Mouse (Mus musculus) CH12.LX (cell line): Measurements from ENCODE around the gene Fgfr2.

Experiments used
- CHD1 ChIP-seq: IDR thresholded peaks from 2 replicates; pipeline ENCODE4 v1.6.1; 2012; ENCODE audit warnings: low read depth, low read length, improper control_type of control experiment, inconsistent platforms
- CTCF ChIP-seq, 2 experiments: IDR thresholded peaks in 1 of 2; conservative IDR thresholded peaks in 1 of 2; 2 replicates each; pipeline ENCODE4 v1.5.1; 2011 to 2012; ENCODE audit warnings: low read depth in 2 of 2, low read length in 2 of 2, improper control_type of control experiment in 1 of 2, inconsistent platforms in 1 of 2, mild to moderate bottlenecking in 1 of 2, moderate library complexity in 1 of 2
- EP300 ChIP-seq: IDR thresholded peaks from 2 replicates; pipeline ENCODE4 v1.6.1; 2011; ENCODE audit warnings: low read length, improper control_type of control experiment
- JUND ChIP-seq: conservative IDR thresholded peaks from 2 replicates; pipeline ENCODE4 v1.6.1; 2011; ENCODE audit warnings: low read depth, low read length, improper control_type of control experiment
- MAFK ChIP-seq: IDR thresholded peaks from 2 replicates; pipeline ENCODE4 v1.6.1; 2011; ENCODE audit warnings: low read length, improper control_type of control experiment; ENCODE audit not compliant: insufficient replicate concordance
- MXI1 ChIP-seq: IDR thresholded peaks from 2 replicates; pipeline ENCODE4 v1.6.1; 2011; ENCODE audit warnings: mild to moderate bottlenecking, low read depth, low read length, improper control_type of control experiment
- POLR2A ChIP-seq: IDR thresholded peaks from 2 replicates; pipeline ENCODE4 v1.6.1; 2011; ENCODE audit warnings: low read depth, mild to moderate bottlenecking, improper control_type of control experiment, low read length
- POLR2AphosphoS2 ChIP-seq: IDR thresholded peaks from 2 replicates; pipeline ENCODE4 v1.6.1; 2011; ENCODE audit warnings: low read depth, low read length, improper control_type of control experiment
- RCOR1 ChIP-seq: conservative IDR thresholded peaks from 2 replicates; pipeline ENCODE4 v1.6.1; 2012; ENCODE audit warnings: low read depth, mild to moderate bottlenecking, inconsistent platforms, low read length, improper control_type of control experiment
- SIN3A ChIP-seq: IDR thresholded peaks from 2 replicates; pipeline ENCODE4 v1.6.1; 2012; ENCODE audit warnings: low read length, improper control_type of control experiment, inconsistent platforms
- TBP ChIP-seq: conservative IDR thresholded peaks from 2 replicates; pipeline ENCODE4 v1.6.1; 2011; ENCODE audit warnings: low read depth, low read length, improper control_type of control experiment

- TF ChIP-seq SIN3A (no peak), POLR2AphosphoS2 (no peak), CTCF (conservative IDR thresholded peaks at IDR 0.05 in 1 of 2, IDR thresholded peaks at IDR 0.05 in 1 of 2; ENCODE audit: low read depth in 2 of 2, low read length in 2 of 2) (no peak), MAFK (no peak), CHD1 (no peak), JUND (no peak), MXI1 (no peak), EP300 (no peak), RCOR1 (no peak), TBP (no peak), POLR2A (no peak)
Observed at GRCm38 (mm10) chr7:133088411-133088810, 34.7 kb downstream of the Fgfr2 start.
